Mouse (Mus musculus) midbrain, embryonic 14.5 days (tissue): ENCODE measurements around the gene Slc51a. TPM values are rescaled to one million over a fixed set of nuclear protein-coding genes. Genes with fewer than 3 reads are reported as not detected.

Experiments
- ATAC-seq: fragments of 200-750 bp; cut with Nextera tagmentation; 2 replicates; pipeline ENCODE4 v1.8.0; 2017; ENCODE audit warnings: moderate number of reproducible peaks, moderate library complexity; ENCODE audit not compliant: low FRiP score, low TSS enrichment
- DNase-seq: peaks from one replicate; pipeline ENCODE4 v3.0.0-alpha.2; 2015
- H3K27ac ChIP-seq: fragments of 300-500 bp; sonication (generic); replicated peaks from 2 replicates; pipeline ENCODE4 v1.5.1; 2014; ENCODE audit warnings: mild to moderate bottlenecking, low read depth, low read length, moderate library complexity
- H3K27me3 ChIP-seq: fragments of 300-500 bp; sonication (generic); 2 replicates; pipeline ENCODE4 v1.6.1; 2014; ENCODE audit warnings: low read length, control low read depth, mixed read lengths; ENCODE audit not compliant: control insufficient read depth, insufficient read depth
- H3K36me3 ChIP-seq: fragments of 300-500 bp; sonication (generic); 2 replicates; pipeline ENCODE4 v1.6.1; 2014; ENCODE audit warnings: low read length, control low read depth; ENCODE audit not compliant: control insufficient read depth, insufficient read depth
- H3K4me1 ChIP-seq: fragments of 300-500 bp; sonication (generic); 2 replicates; pipeline ENCODE4 v1.6.1; 2014; ENCODE audit warnings: mild to moderate bottlenecking, antibody characterized with exemption, low read length, control low read depth; ENCODE audit not compliant: control insufficient read depth, insufficient read depth
- H3K4me2 ChIP-seq: fragments of 300-500 bp; sonication (generic); 2 replicates; pipeline ENCODE4 v1.6.1; 2014; ENCODE audit warnings: mild to moderate bottlenecking, low read length, moderate library complexity
- H3K4me3 ChIP-seq: fragments of 300-500 bp; sonication (generic); replicated peaks from 2 replicates; pipeline ENCODE4 v1.5.1; 2014; ENCODE audit warnings: low read depth, low read length
- H3K9ac ChIP-seq: fragments of 300-500 bp; sonication (generic); replicated peaks from 2 replicates; pipeline ENCODE4 v1.6.1; 2014; ENCODE audit warnings: mild to moderate bottlenecking, low read length, moderate library complexity
- H3K9me3 ChIP-seq: fragments of 300-500 bp; sonication (generic); 2 replicates; pipeline ENCODE4 v1.6.1; 2016; ENCODE audit warnings: low read length, control low read depth, mixed read lengths; ENCODE audit not compliant: control insufficient read depth
- WGBS: fragments of 180-500 bp; shearing (Covaris S2); extraction: QIAGEN DNeasy Blood & Tissue Kit; methylation state at CpG from one replicate; pipeline ENCODE4 v1.1.7; 2014; 5-methylcytosine and 5-hydroxymethylcytosine counted together
- polyA plus RNA-seq: library from polyadenylated mRNA; unstranded; fragments of >200 nt; fragmentation: Nextera tagmentation; extraction: Ambion mirVana; gene quantifications from 2 replicates; pipeline ENCODE4 v1.2.1, GENCODE M21; 2014

Gene Slc51a
- polyA plus RNA-seq, 1 experiment from 2014 or later: not detected

- DNase-seq: no peak
- ATAC-seq: no peak
Measured at GRCm38 (mm10) chr16:32485209-32485608, 2.5 kb downstream of the Slc51a start.

GRCm38 (mm10) chr16:32484431-32484871, 3.2 kb downstream of the Slc51a start:
- Histone ChIP-seq H3K4me2 (no peak overlapping the region), H3K27me3 (no peaks in the 10 kb centered on the region), H3K36me3 (no peaks in the 10 kb centered on the region), H3K4me1 (no peaks in the 10 kb centered on the region), H3K4me3 (no peak overlapping the region), H3K9ac (no peak overlapping the region), H3K27ac (no peak overlapping the region), H3K9me3 (no peaks in the 10 kb centered on the region)
- 57% methylated on average over 7 of the region's 7 CpGs for WGBS
- no peak for DNase-seq
- ATAC-seq: no peak

More at GRCm38 (mm10) chr16:32485209-32485608, 2.5 kb downstream of the Slc51a start:
- H3K36me3 ChIP-seq: no peaks in the 10 kb centered on the region
- no peaks in the 10 kb centered on the region for H3K9me3 ChIP-seq
- no peak overlapping the region for H3K9ac ChIP-seq
- no peak overlapping the region for H3K4me2 ChIP-seq
- H3K4me1 ChIP-seq: no peaks in the 10 kb centered on the region
- H3K27ac ChIP-seq: no peak overlapping the region
- no peaks in the 10 kb centered on the region for H3K27me3 ChIP-seq
- WGBS: 69% methylated on average over 2 of the region's 2 CpGs
- H3K4me3 ChIP-seq: no peak overlapping the region

GRCm38 (mm10) chr16:32479415-32479814, 8.3 kb downstream of the Slc51a start:
- WGBS: 79% methylated on average over 2 of the region's 2 CpGs
- H3K9me3 ChIP-seq: no peaks in the 10 kb centered on the region
- no peak overlapping the region for H3K27ac ChIP-seq
- H3K36me3 ChIP-seq: no peaks in the 10 kb centered on the region
- H3K4me2 ChIP-seq: no peak overlapping the region
- no peak overlapping the region for H3K9ac ChIP-seq
- H3K4me3 ChIP-seq: no peak overlapping the region
- DNase-seq (no peak), ATAC-seq (no peak)
- H3K4me1 ChIP-seq: no peaks in the 10 kb centered on the region
- no peaks in the 10 kb centered on the region for H3K27me3 ChIP-seq

GRCm38 (mm10) chr16:32477315-32477714, 10.4 kb downstream of the Slc51a start:
- no peak for ATAC-seq
- Histone ChIP-seq H3K4me1 (no peaks in the 10 kb centered on the region), H3K9ac (no peak overlapping the region), H3K4me3 (no peak overlapping the region), H3K36me3 (peaks cover 10% of the 10 kb centered on the region), H3K27ac (no peak overlapping the region), H3K27me3 (no peaks in the 10 kb centered on the region), H3K9me3 (no peaks in the 10 kb centered on the region), H3K4me2 (no peak overlapping the region)
- 92% methylated on average over 6 of the region's 6 CpGs for WGBS
- no peak for DNase-seq

- Histone ChIP-seq H3K9ac (no peak overlapping the region), H3K27me3 (no peaks in the 10 kb centered on the region), H3K4me2 (no peak overlapping the region), H3K9me3 (no peaks in the 10 kb centered on the region), H3K4me1 (no peaks in the 10 kb centered on the region), H3K4me3 (no peak overlapping the region), H3K36me3 (peaks cover 52% of the 10 kb centered on the region), H3K27ac (no peak overlapping the region)
- DNase-seq: no peak
- no peak for ATAC-seq
- WGBS: 80% methylated on average over 7 of the region's 7 CpGs
Measured at GRCm38 (mm10) chr16:32472276-32473015, 15.2 kb downstream of the Slc51a start.

GRCm38 (mm10) chr16:32469404-32470105, 18.1 kb downstream of the Slc51a start:
- peaks cover 62% of the 10 kb centered on the region for H3K36me3 ChIP-seq
- no peak for ATAC-seq
- H3K4me2 ChIP-seq: no peak overlapping the region
- WGBS: 86% methylated on average over 5 of the region's 5 CpGs
- no peak overlapping the region for H3K27ac ChIP-seq
- no peaks in the 10 kb centered on the region for H3K27me3 ChIP-seq
- DNase-seq: no peak
- no peaks in the 10 kb centered on the region for H3K4me1 ChIP-seq
- H3K4me3 ChIP-seq: no peak overlapping the region
- H3K9ac ChIP-seq: no peak overlapping the region
- no peaks in the 10 kb centered on the region for H3K9me3 ChIP-seq

- Histone ChIP-seq H3K27me3 (no peaks in the 10 kb centered on the region), H3K9ac (no peak overlapping the region), H3K36me3 (peaks cover 70% of the 10 kb centered on the region), H3K9me3 (no peaks in the 10 kb centered on the region), H3K4me1 (no peaks in the 10 kb centered on the region), H3K4me3 (no peak overlapping the region), H3K27ac (no peak overlapping the region), H3K4me2 (no peak overlapping the region)
- WGBS: 83% methylated on average over 3 of the region's 3 CpGs
- DNase-seq (no peak), ATAC-seq (no peak)
Measured at GRCm38 (mm10) chr16:32468488-32468887, 19.2 kb downstream of the Slc51a start.

GRCm38 (mm10) chr16:32464908-32465307, 22.8 kb downstream of the Slc51a start:
- no peak overlapping the region for H3K9ac ChIP-seq
- H3K4me2 ChIP-seq: no peak overlapping the region
- peaks cover 47% of the 10 kb centered on the region for H3K36me3 ChIP-seq
- H3K4me3 ChIP-seq: no peak overlapping the region
- H3K4me1 ChIP-seq: no peaks in the 10 kb centered on the region
- no peaks in the 10 kb centered on the region for H3K27me3 ChIP-seq
- DNase-seq: no peak
- ATAC-seq: no peak
- H3K9me3 ChIP-seq: no peaks in the 10 kb centered on the region
- no peak overlapping the region for H3K27ac ChIP-seq
- WGBS: 0% methylated on average over 1 of the region's 1 CpGs

- no peaks in the 10 kb centered on the region for H3K4me1 ChIP-seq
- no peaks in the 10 kb centered on the region for H3K9me3 ChIP-seq
- no peak overlapping the region for H3K9ac ChIP-seq
- H3K4me3 ChIP-seq: no peak overlapping the region
- no peak overlapping the region for H3K27ac ChIP-seq
- 96% methylated on average over 2 of the region's 2 CpGs for WGBS
- ATAC-seq (no peak), DNase-seq (no peak)
- H3K36me3 ChIP-seq: peaks cover 34% of the 10 kb centered on the region
- H3K4me2 ChIP-seq: no peak overlapping the region
- H3K27me3 ChIP-seq: no peaks in the 10 kb centered on the region
Measured at GRCm38 (mm10) chr16:32463426-32463825, 24.3 kb downstream of the Slc51a start.
